Mouse (Mus musculus): ENCODE measurements around the gene Elfn1. TPM values are rescaled to one million over a fixed set of nuclear protein-coding genes. Genes with fewer than 3 reads are reported as not detected.

Gene Elfn1
- polyA plus RNA-seq (2017; shearing (Covaris generic)): not detected

GRCm38 (mm10) chr5:139907714-139908242 is at the start of gene Elfn1:
Gene Elfn1, plus strand, starts transcription at chr5:139907943.

Other genes with a start within 250 kb of the Elfn1 start
- not detected for gene Micall2, start 171.6 kb upstream of the Elfn1 start, polyA plus RNA-seq (2017; shearing (Covaris generic))
- gene Ints1, start 132.3 kb upstream of the Elfn1 start, polyA plus RNA-seq (2017; shearing (Covaris generic)): 50.8 TPM
- 127 TPM for gene Mafk, start 116.4 kb upstream of the Elfn1 start, polyA plus RNA-seq (2017; shearing (Covaris generic))
- 0.16 TPM for gene Tmem184a, start 88.0 kb upstream of the Elfn1 start, polyA plus RNA-seq (2017; shearing (Covaris generic))
- not detected for gene Gm26938, start 81.5 kb upstream of the Elfn1 start, polyA plus RNA-seq (2017; shearing (Covaris generic))
- 23.0 TPM for gene Psmg3, start 81.1 kb upstream of the Elfn1 start, polyA plus RNA-seq (2017; shearing (Covaris generic))